Mouse (Mus musculus) activated CD4-positive, CD25-positive, alpha-beta regulatory T cell, adult 4 months (primary cell): Measurements from ENCODE around the gene Zmynd19. TPM values are rescaled to one million over a fixed set of nuclear protein-coding genes. Genes with fewer than 3 reads are reported as not detected.
"Not testable (repeated sequence)": the region's sequence is repeated elsewhere in the genome, so short reads cannot be mapped to it uniquely, and the experiment has no call there.

Experiments
- ATAC-seq: one replicate; pipeline ENCODE4 v1.8.0; 2017
- polyA plus RNA-seq, 2 experiments: library from polyadenylated mRNA; unstranded; fragments of 100-300 nt; shearing (Covaris generic); gene quantifications; one replicate each; pipeline ENCODE4 v1.2.1; 2017

Zmynd19 gene
- polyA plus RNA-seq, 2 experiments from 2014 or later, result 1.3 to 1.8 TPM

- ATAC-seq, result not testable (repeated sequence)
Observed at GRCm38 (mm10) chr2:24944304-24944703, 5.3 kb upstream of the Zmynd19 start.

DNA sequence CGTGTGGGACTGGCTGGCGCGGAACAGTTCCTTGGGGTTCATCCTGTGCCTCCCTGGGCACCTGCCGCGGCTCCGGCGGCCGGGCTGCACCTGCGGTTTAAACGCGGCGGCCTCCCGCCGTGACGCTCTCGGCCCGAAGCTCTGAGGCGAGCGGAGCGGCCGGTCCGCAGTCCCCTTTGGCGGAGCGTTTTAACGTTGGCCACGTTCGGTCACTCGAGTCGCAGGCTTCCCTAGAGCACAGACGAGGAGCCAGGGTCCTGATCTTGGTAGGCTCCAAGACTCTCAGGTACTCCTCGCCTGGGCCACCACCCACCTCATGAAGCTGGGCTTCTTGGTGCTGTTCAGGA lies 570 bp downstream of the Zmynd19 start:
- no peak for ATAC-seq

DNA sequence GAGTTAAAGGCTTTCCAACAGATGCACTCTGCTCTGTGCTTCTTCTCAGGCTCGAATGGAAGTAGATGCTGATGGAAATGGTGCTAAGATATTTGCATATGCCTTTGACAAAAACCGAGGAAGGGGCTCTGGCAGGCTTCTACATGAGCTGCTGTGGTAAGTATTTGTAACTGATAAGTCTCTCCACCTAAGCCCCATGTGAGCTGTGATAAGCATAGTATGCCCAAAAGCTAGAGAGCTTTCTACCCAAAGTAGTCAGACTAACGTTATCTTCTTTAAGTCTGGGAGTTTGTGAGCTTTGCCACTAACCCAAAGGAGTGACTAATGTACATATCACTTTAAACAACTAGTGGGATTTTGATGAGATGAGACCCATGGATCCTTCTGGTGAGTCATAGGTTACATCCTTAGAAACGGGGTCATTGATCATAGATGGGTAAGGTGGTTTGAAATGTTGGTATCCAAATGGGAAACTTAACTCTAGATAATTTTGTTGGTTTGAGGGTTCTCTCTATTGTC lies 3.0 kb downstream of the Zmynd19 start:
- no peak for ATAC-seq

DNA sequence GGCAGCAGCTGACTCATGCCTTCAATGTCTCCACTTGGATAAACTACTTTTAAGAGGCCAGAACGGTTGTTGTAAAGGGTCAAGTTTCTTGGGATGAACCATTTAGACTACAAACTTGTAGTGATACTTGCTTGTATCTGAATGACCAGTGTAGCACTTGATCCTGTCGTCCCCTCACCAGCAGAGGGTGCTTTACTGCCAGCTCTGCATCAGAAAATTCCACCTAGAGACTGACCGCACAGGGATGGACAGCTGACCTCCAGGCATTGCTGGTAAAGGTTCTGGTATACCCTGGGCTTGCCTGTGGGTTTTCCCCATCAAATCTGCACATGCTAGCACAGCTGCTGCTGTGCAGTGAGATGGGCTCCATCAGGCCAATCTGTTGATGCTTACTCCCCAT lies 11.3 kb downstream of the Zmynd19 start:
- no peak for ATAC-seq

DNA sequence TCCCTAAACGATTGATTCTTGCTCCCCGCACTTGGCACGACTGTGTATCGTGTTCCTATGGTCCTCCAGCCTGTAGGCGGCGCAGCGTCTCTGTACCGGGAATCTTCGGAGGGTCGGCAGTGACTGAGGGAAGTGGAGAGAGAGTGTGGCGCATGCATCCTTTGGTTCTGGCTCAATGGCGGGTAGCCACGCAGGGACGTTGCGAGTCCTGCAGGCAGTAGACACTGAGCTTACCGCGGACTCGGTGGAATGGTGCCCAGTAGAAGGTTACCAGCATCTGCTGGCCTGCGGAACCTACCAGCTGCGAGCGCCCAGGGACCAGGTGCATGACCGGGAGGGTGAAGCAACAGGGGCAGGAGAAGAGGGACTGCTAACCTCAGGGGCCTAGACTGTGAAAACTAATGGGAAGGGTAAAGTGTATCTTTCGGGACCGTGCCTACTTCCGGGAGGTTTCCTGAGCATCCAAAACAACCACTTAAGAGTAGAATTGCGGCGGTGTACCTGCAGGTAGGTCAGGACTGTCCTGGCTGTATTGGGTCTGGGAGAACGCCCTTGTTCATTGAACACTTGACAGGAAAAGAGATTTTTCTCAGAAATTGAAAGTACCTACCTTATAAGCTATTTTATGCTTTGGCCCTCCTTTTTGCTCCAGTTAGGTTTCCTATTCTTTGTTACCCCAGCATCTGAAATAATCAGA lies 12.9 kb downstream of the Zmynd19 start, which contains the start of gene Dph7:
TSS of gene Dph7 (plus strand) at position 97 of the 697 bp plus-strand sequence.
- peak; percentile 90 for ATAC-seq

DNA sequence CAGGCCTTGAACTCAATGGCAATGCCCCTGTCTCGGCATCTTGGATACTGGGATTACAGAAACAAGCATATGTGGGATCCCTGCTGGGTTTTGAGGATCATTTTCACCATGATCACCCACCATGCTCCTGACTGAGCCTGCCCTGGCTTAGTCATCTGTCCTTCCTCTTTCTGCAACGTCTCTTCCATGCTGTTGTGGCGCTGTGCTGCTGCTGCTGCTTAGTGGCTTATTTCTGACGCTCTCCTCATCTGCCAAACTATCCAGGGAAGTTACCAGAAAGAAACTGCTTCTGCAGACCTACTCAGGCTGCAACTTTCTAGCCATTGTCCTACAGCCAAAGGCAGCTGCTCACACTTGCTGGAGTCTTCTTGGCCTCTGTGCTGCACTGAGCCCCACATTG lies 20.8 kb downstream of the Zmynd19 start:
- no peak for ATAC-seq

- not testable (repeated sequence) for ATAC-seq
Observed at GRCm38 (mm10) chr2:24974452-24974851, 24.9 kb downstream of the Zmynd19 start.

DNA sequence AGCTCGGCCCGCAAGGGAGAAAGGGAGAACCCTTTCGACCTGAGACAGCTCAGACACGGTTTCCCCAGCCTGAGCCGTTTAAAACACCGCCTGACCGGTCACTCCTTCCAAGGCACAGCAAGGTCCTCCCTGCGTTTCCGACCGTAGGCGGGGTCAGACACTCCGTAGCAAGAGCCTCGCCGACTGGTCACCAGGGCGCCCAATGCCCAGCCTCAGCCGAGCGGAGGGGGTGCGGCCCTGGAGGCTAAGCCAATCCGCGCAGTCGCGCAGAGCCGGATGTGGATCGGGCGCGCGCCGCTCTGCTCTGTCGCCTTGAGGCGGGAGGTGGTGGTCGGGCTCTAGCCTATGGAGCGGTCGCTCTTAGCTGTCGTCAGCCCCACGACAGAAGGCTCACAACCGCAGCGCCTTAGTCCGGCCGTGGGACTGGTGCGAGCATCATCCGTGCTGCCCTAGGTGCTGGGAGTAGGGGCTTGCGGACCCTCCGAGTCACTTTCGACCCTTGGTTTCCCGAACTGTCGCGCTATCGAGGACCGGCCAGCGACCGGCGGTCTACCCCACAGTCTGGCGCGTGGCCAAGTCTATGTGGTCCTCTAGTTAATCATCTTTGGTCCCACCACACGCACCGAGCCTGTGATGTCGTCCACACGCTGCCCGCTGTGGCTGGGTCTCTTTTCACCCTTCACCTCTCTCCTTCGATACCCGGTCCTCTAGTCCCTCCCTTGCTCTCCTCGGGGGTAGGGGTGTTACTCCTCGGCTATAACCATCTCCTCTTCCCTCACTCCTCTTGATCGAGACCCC lies 25.5 kb downstream of the Zmynd19 start, which contains the start of gene Mrpl41:
TSS of gene Mrpl41 (minus strand) at position 193 of the 798 bp plus-strand sequence.
- ATAC-seq, result peak; percentile 92

GRCm38 (mm10) chr2:24975704-24976297 lies 26.2 kb downstream of the Zmynd19 start, which contains the start of gene Pnpla7:
Pnpla7 (plus strand) TSS chr2:24976033.
- ATAC-seq, result peak; percentile 59

GRCm38 (mm10) chr2:24976960-24977359 lies 27.4 kb downstream of the Zmynd19 start:
- no peak for ATAC-seq

GRCm38 (mm10) chr2:24987762-24988161 lies 38.2 kb downstream of the Zmynd19 start:
- ATAC-seq, result no peak

- no peak for ATAC-seq
Observed at GRCm38 (mm10) chr2:24995332-24995731, 45.7 kb downstream of the Zmynd19 start.

DNA sequence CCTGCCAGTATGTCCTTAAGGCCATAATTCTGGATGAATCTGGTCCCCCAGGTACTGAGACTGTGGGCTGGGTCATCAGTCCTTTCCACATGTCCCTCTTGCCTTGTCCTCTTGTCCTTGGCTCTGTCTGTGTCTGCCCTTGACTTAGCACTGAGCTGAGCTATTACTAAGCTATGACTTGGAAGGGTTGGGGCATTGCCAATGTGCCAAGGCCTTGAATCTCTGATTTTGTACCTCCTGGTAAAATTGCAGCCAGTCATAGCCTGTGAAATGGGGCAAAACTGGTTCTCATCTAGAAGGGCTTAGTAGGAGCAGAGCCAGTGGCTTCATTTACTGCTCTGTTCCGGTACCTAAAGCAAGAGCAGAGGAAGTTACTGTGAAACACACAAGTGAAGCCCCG lies 46.9 kb downstream of the Zmynd19 start:
- ATAC-seq, result no peak

GRCm38 (mm10) chr2:25000544-25001235 lies 51.1 kb downstream of the Zmynd19 start:
- ATAC-seq, result no peak

- no peak for ATAC-seq
Observed at GRCm38 (mm10) chr2:25003946-25004786, 54.6 kb downstream of the Zmynd19 start.

- ATAC-seq, result no peak
Observed at GRCm38 (mm10) chr2:25006767-25007166, 57.2 kb downstream of the Zmynd19 start.

- no peak for ATAC-seq
Observed at GRCm38 (mm10) chr2:25008250-25008649, 58.7 kb downstream of the Zmynd19 start.
